Mouse (Mus musculus): ENCODE data around the gene Foxp1. TPM values are rescaled to one million over a fixed set of nuclear protein-coding genes. Genes with fewer than 3 reads are reported as not detected.

The Foxp1 gene
- polyA plus RNA-seq, 1 experiment from 2014 or later = 148 TPM

- DNase-seq (ENCODE audit: low spot score) (no peak), ATAC-seq (replicated peaks; ENCODE audit: insufficient number of reproducible peaks, low FRiP score, low TSS enrichment, low read depth) (no peak)
- H3K4me1 ChIP-seq (ENCODE audit: control insufficient read depth, insufficient read depth, low read length) = no peaks in the 10 kb centered on the region
- no peaks in the 10 kb centered on the region for H3K9me3 ChIP-seq (replicated peaks; ENCODE audit: control insufficient read depth, low read length)
- no peak overlapping the region for H3K4me2 ChIP-seq (ENCODE audit: low read depth, low read length)
- no peak overlapping the region for H3K4me3 ChIP-seq (ENCODE audit: low read depth, low read length)
- 94% methylated on average over 3 of the region's 3 CpGs for WGBS
- no peaks in the 10 kb centered on the region for H3K27me3 ChIP-seq (ENCODE audit: control insufficient read depth, insufficient read depth, low read length)
- H3K27ac ChIP-seq (replicated peaks; ENCODE audit: low read depth, low read length) = no peak overlapping the region
- no peaks in the 10 kb centered on the region for H3K36me3 ChIP-seq (replicated peaks; ENCODE audit: control insufficient read depth, insufficient read depth, low read depth, low read length)
- no peak overlapping the region for H3K9ac ChIP-seq (replicated peaks; ENCODE audit: low read length)
Measured at GRCm38 (mm10) chr6:99500570-99501270, 21.8 kb downstream of the Foxp1 start.

GRCm38 (mm10) chr6:99498082-99498481, 24.4 kb downstream of the Foxp1 start:
- Histone ChIP-seq H3K4me2 (ENCODE audit: low read depth, low read length) (no peak overlapping the region), H3K9me3 (replicated peaks; ENCODE audit: control insufficient read depth, low read length) (no peaks in the 10 kb centered on the region), H3K36me3 (replicated peaks; ENCODE audit: control insufficient read depth, insufficient read depth, low read depth, low read length) (no peaks in the 10 kb centered on the region), H3K4me1 (ENCODE audit: control insufficient read depth, insufficient read depth, low read length) (no peaks in the 10 kb centered on the region), H3K27ac (replicated peaks; ENCODE audit: low read depth, low read length) (no peak overlapping the region), H3K9ac (replicated peaks; ENCODE audit: low read length) (no peak overlapping the region), H3K4me3 (ENCODE audit: low read depth, low read length) (no peak overlapping the region), H3K27me3 (ENCODE audit: control insufficient read depth, insufficient read depth, low read length) (no peaks in the 10 kb centered on the region)
- DNase-seq (ENCODE audit: low spot score) (no peak), ATAC-seq (replicated peaks; ENCODE audit: insufficient number of reproducible peaks, low FRiP score, low TSS enrichment, low read depth) (no peak)
- 84% methylated on average over 7 of the region's 7 CpGs for WGBS

- DNase-seq (ENCODE audit: low spot score) (no peak), ATAC-seq (replicated peaks; ENCODE audit: insufficient number of reproducible peaks, low FRiP score, low TSS enrichment, low read depth) (no peak)
- Histone ChIP-seq H3K4me1 (ENCODE audit: control insufficient read depth, insufficient read depth, low read length) (no peaks in the 10 kb centered on the region), H3K27me3 (ENCODE audit: control insufficient read depth, insufficient read depth, low read length) (no peaks in the 10 kb centered on the region), H3K4me3 (ENCODE audit: low read depth, low read length) (no peak overlapping the region), H3K9me3 (replicated peaks; ENCODE audit: control insufficient read depth, low read length) (no peaks in the 10 kb centered on the region), H3K9ac (replicated peaks; ENCODE audit: low read length) (no peak overlapping the region), H3K27ac (replicated peaks; ENCODE audit: low read depth, low read length) (no peak overlapping the region), H3K4me2 (ENCODE audit: low read depth, low read length) (no peak overlapping the region), H3K36me3 (replicated peaks; ENCODE audit: control insufficient read depth, insufficient read depth, low read depth, low read length) (no peaks in the 10 kb centered on the region)
- 77% methylated on average over 5 of the region's 5 CpGs for WGBS
Measured at GRCm38 (mm10) chr6:99496114-99496513, 26.4 kb downstream of the Foxp1 start.

GRCm38 (mm10) chr6:99492937-99493336, 29.6 kb downstream of the Foxp1 start:
- ATAC-seq (replicated peaks; ENCODE audit: insufficient number of reproducible peaks, low FRiP score, low TSS enrichment, low read depth) = no peak
- H3K4me1 ChIP-seq (ENCODE audit: control insufficient read depth, insufficient read depth, low read length) = no peaks in the 10 kb centered on the region
- H3K36me3 ChIP-seq (replicated peaks; ENCODE audit: control insufficient read depth, insufficient read depth, low read depth, low read length) = no peaks in the 10 kb centered on the region
- no peaks in the 10 kb centered on the region for H3K9me3 ChIP-seq (replicated peaks; ENCODE audit: control insufficient read depth, low read length)
- 35% methylated on average over 3 of the region's 3 CpGs for WGBS
- H3K4me3 ChIP-seq (ENCODE audit: low read depth, low read length) = no peak overlapping the region
- H3K27ac ChIP-seq (replicated peaks; ENCODE audit: low read depth, low read length) = no peak overlapping the region
- H3K27me3 ChIP-seq (ENCODE audit: control insufficient read depth, insufficient read depth, low read length) = no peaks in the 10 kb centered on the region
- no peak overlapping the region for H3K9ac ChIP-seq (replicated peaks; ENCODE audit: low read length)
- no peak overlapping the region for H3K4me2 ChIP-seq (ENCODE audit: low read depth, low read length)
- no peak for DNase-seq (ENCODE audit: low spot score)

- Histone ChIP-seq H3K4me2 (ENCODE audit: low read depth, low read length) (no peak overlapping the region), H3K9me3 (replicated peaks; ENCODE audit: control insufficient read depth, low read length) (no peaks in the 10 kb centered on the region), H3K27me3 (ENCODE audit: control insufficient read depth, insufficient read depth, low read length) (no peaks in the 10 kb centered on the region), H3K9ac (replicated peaks; ENCODE audit: low read length) (no peak overlapping the region), H3K4me3 (ENCODE audit: low read depth, low read length) (no peak overlapping the region), H3K27ac (replicated peaks; ENCODE audit: low read depth, low read length) (no peak overlapping the region), H3K36me3 (replicated peaks; ENCODE audit: control insufficient read depth, insufficient read depth, low read depth, low read length) (no peaks in the 10 kb centered on the region), H3K4me1 (ENCODE audit: control insufficient read depth, insufficient read depth, low read length) (no peaks in the 10 kb centered on the region)
- no peak for DNase-seq (ENCODE audit: low spot score)
- 78% methylated on average over 6 of the region's 6 CpGs for WGBS
- no peak for ATAC-seq (replicated peaks; ENCODE audit: insufficient number of reproducible peaks, low FRiP score, low TSS enrichment, low read depth)
Measured at GRCm38 (mm10) chr6:99491979-99492544, 30.5 kb downstream of the Foxp1 start.

- no peak for DNase-seq (ENCODE audit: low spot score)
- Histone ChIP-seq H3K27ac (replicated peaks; ENCODE audit: low read depth, low read length) (no peak overlapping the region), H3K9ac (replicated peaks; ENCODE audit: low read length) (no peak overlapping the region), H3K36me3 (replicated peaks; ENCODE audit: control insufficient read depth, insufficient read depth, low read depth, low read length) (no peaks in the 10 kb centered on the region), H3K27me3 (ENCODE audit: control insufficient read depth, insufficient read depth, low read length) (no peaks in the 10 kb centered on the region), H3K4me3 (ENCODE audit: low read depth, low read length) (no peak overlapping the region), H3K4me1 (ENCODE audit: control insufficient read depth, insufficient read depth, low read length) (no peaks in the 10 kb centered on the region), H3K9me3 (replicated peaks; ENCODE audit: control insufficient read depth, low read length) (no peaks in the 10 kb centered on the region), H3K4me2 (ENCODE audit: low read depth, low read length) (no peak overlapping the region)
- WGBS = 73% methylated on average over 3 of the region's 3 CpGs
- no peak for ATAC-seq (replicated peaks; ENCODE audit: insufficient number of reproducible peaks, low FRiP score, low TSS enrichment, low read depth)
Measured at GRCm38 (mm10) chr6:99491146-99491545, 31.4 kb downstream of the Foxp1 start.

- H3K9ac ChIP-seq (replicated peaks; ENCODE audit: low read length) = no peak overlapping the region
- H3K4me2 ChIP-seq (ENCODE audit: low read depth, low read length) = no peak overlapping the region
- H3K4me3 ChIP-seq (ENCODE audit: low read depth, low read length) = no peak overlapping the region
- H3K36me3 ChIP-seq (replicated peaks; ENCODE audit: control insufficient read depth, insufficient read depth, low read depth, low read length) = no peaks in the 10 kb centered on the region
- peaks cover 7% of the 10 kb centered on the region for H3K4me1 ChIP-seq (ENCODE audit: control insufficient read depth, insufficient read depth, low read length)
- DNase-seq (ENCODE audit: low spot score) = no peak
- H3K27me3 ChIP-seq (ENCODE audit: control insufficient read depth, insufficient read depth, low read length) = no peaks in the 10 kb centered on the region
- no peak for ATAC-seq (replicated peaks; ENCODE audit: insufficient number of reproducible peaks, low FRiP score, low TSS enrichment, low read depth)
- WGBS = 59% methylated on average over 8 of the region's 8 CpGs
- H3K27ac ChIP-seq (replicated peaks; ENCODE audit: low read depth, low read length) = no peak overlapping the region
- no peaks in the 10 kb centered on the region for H3K9me3 ChIP-seq (replicated peaks; ENCODE audit: control insufficient read depth, low read length)
Measured at GRCm38 (mm10) chr6:99489900-99490648, 32.4 kb downstream of the Foxp1 start.

- H3K4me2 ChIP-seq (ENCODE audit: low read depth, low read length) = no peak overlapping the region
- H3K9ac ChIP-seq (replicated peaks; ENCODE audit: low read length) = no peak overlapping the region
- DNase-seq (ENCODE audit: low spot score) = no peak
- no peak for ATAC-seq (replicated peaks; ENCODE audit: insufficient number of reproducible peaks, low FRiP score, low TSS enrichment, low read depth)
- H3K4me3 ChIP-seq (ENCODE audit: low read depth, low read length) = no peak overlapping the region
- WGBS = 72% methylated on average over 10 of the region's 10 CpGs
- H3K27me3 ChIP-seq (ENCODE audit: control insufficient read depth, insufficient read depth, low read length) = no peaks in the 10 kb centered on the region
- H3K9me3 ChIP-seq (replicated peaks; ENCODE audit: control insufficient read depth, low read length) = no peaks in the 10 kb centered on the region
- peaks cover 7% of the 10 kb centered on the region for H3K4me1 ChIP-seq (ENCODE audit: control insufficient read depth, insufficient read depth, low read length)
- no peaks in the 10 kb centered on the region for H3K36me3 ChIP-seq (replicated peaks; ENCODE audit: control insufficient read depth, insufficient read depth, low read depth, low read length)
- H3K27ac ChIP-seq (replicated peaks; ENCODE audit: low read depth, low read length) = no peak overlapping the region
Measured at GRCm38 (mm10) chr6:99489423-99489822, 33.1 kb downstream of the Foxp1 start.

Measured in embryonic facial prominence, embryonic 11.5 days (tissue).